Mouse (Mus musculus) spleen, adult 2 months (tissue): ENCODE results near the gene Nfkbid.

Source experiments
- CTCF ChIP-seq: fragments of 200-500 bp; IDR thresholded peaks from 2 replicates; pipeline ENCODE4 v1.5.1; 2011; ENCODE audit warnings: mild to moderate bottlenecking, inconsistent platforms; ENCODE audit not compliant: insufficient read depth, insufficient read length, insufficient replicate concordance; ENCODE audit errors: extremely low read depth
- POLR2A ChIP-seq: fragments of 200-500 bp; IDR thresholded peaks from 2 replicates; pipeline ENCODE4 v1.6.1; 2011; ENCODE audit warnings: low read depth, low read length, inconsistent platforms

DNA sequence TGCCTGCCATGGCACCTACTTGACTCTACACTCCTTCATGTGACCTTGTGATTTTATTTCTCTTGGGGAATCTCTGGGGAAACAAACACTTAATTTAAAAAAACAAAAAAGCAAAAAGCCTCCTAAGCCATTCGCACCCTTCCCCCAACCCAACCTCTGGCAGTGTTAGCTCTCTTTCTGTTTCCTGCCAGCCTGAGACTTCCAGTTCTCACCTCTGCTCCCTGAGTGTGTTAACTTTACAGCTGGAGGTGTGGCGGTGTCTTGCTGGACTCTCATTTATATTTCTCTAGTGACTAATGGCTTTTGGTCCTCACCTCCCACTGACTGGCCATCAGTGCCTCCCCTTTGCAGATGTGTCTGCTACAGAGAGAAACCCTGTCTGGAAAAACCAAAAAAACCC, 11.7 kb upstream of the Nfkbid start:
- no peak for TF ChIP-seq CTCF
- no peak for TF ChIP-seq POLR2A
